Mouse (Mus musculus) olfactory bulb, adult 2 months (tissue): ENCODE data around the gene Pcx.

ENCODE experiments used
- CTCF ChIP-seq: fragments of 200-500 bp; IDR thresholded peaks from 2 replicates; pipeline ENCODE4 v1.5.1; 2012; ENCODE audit warnings: low read depth, mild to moderate bottlenecking, low read length, moderate library complexity; ENCODE audit not compliant: insufficient read depth
- POLR2A ChIP-seq: fragments of 200-500 bp; IDR thresholded peaks from 2 replicates; pipeline ENCODE4 v1.6.1; 2012; ENCODE audit warnings: mild to moderate bottlenecking, low read depth, low read length, moderate library complexity; ENCODE audit not compliant: insufficient read depth

- TF ChIP-seq CTCF: no peak
- TF ChIP-seq POLR2A: no peak
Observed at GRCm38 (mm10) chr19:4565678-4566077, 55.4 kb downstream of the Pcx start.
